Mouse (Mus musculus) gastrocnemius, adult 8-10 months (tissue): ENCODE measurements around the gene Wdfy3. TPM values are rescaled to one million over a fixed set of nuclear protein-coding genes. Genes with fewer than 3 reads are reported as not detected.

Experiments
- DNase-seq, 2 experiments: peaks; one replicate each; pipeline ENCODE4 v3.0.0; 2022; ENCODE audit warnings: low spot score in 2 of 2
- total RNA-seq, 4 experiments: library from RNA; stranded (reverse); gene quantifications; 2 replicates each; pipeline ENCODE4 v1.2.4; 2022

The Wdfy3 gene
- total RNA-seq, 4 experiments from 2014 or later, result 21.4 to 24.9 (median 22.1) TPM

DNA sequence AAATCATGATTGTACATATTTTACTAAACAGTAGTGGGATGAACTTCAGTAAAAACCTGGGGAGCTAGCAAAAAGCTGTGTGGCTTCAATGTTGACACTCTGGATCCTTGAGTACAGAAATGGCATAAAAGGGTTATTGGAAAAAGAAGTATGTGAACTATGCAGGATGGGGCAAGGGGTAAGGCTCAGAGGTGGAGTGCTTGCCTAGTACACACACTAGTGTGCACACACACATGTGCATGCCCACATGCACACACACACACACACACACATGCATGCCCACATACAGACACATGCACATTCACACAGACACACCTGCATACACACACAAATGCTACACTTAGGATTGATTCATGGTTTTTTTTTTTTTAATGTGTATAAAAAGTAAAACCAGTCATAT lies 280.0 kb downstream of the Wdfy3 start:
- DNase-seq, result no peak

- DNase-seq, result no peak
These were observed 283.7 kb downstream of the Wdfy3 start for GRCm38 (mm10) chr5:101785921-101786614.

DNA sequence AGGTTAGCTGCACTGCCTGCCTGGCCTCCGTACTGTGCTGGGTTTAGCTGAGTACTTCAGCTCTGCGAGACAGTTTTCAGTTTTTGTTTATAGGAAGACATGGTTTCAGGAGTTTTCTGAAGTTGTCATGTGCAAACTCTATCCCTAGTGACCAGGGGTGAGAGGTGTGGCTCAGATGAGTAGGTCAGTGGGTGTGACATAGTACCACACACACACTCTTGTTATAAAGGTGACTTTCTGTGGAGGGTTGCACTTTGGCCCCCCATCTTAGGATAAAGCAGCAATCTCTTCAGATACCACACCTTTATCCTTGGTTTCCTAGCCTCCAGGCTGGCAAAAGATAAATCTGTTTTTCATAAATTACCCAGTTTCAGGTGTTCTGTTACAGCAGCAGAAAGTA lies 284.9 kb downstream of the Wdfy3 start:
- no peak for DNase-seq

DNA sequence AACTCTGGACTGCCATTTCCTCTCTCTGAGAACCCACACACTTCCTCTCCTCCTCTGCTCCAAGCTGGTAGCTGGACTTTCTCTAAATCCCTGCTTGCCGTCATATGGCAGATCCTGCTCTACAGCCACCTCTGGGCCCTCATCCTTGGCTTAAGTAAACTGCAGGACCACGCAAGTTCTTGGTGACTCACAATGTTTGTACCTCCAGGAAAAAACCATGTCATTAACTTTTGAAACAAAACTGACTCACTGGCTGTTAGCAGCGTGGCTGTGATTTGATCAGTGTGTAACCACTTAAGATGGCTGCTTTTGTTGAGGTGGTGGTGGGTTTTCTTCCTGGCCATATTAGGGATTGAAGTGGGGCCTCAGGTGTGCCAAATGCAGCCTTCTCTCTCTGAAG lies 285.4 kb downstream of the Wdfy3 start:
- DNase-seq, result no peak
